Mouse (Mus musculus) layer of hippocampus, postnatal 14 days (tissue): ENCODE measurements around the gene 2010106E10Rik. TPM values are rescaled to one million over a fixed set of nuclear protein-coding genes. Genes with fewer than 3 reads are reported as not detected.

Experiments
- DNase-seq, 2 experiments: peaks; one replicate each; pipeline ENCODE4 v3.0.0; 2021 to 2022; ENCODE audit warnings: low spot score in 2 of 2, mixed read lengths in 1 of 2
- long read RNA-seq, 2 experiments: library from polyadenylated mRNA; stranded (forward); transcript quantifications; one replicate each; pipeline ENCODE4 v2.0.0; 2021
- total RNA-seq, 2 experiments: library from RNA; stranded (reverse); gene quantifications; 2 replicates each; pipeline ENCODE4 v1.2.3; 2021

The 2010106E10Rik gene
- not detected for total RNA-seq
- long read RNA-seq, experiment 1, result 0 reads
- long read RNA-seq, experiment 2, result 0 reads

DNA sequence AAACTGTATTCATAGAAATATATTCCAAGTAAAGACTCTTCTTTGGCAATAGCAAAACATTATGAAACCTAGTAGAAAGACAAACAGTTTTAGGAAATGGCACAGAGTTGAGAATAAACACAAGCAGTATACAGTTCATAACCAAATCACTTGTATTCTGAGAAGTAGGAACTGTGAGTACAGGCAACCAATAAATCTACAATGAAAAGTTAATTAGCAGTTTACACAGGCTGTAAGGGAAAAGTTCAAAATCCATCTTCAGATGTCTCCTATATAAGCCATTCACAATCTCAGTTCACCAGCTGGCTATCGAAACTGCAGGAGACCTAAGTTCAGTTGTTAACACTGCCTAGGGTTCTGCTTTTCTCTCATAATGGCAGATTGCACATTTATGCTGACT is at the start of gene 2010106E10Rik:
Gene 2010106E10Rik (plus strand): TSS at position 301 of the 400 bp plus-strand sequence.
- no peak for DNase-seq

DNA sequence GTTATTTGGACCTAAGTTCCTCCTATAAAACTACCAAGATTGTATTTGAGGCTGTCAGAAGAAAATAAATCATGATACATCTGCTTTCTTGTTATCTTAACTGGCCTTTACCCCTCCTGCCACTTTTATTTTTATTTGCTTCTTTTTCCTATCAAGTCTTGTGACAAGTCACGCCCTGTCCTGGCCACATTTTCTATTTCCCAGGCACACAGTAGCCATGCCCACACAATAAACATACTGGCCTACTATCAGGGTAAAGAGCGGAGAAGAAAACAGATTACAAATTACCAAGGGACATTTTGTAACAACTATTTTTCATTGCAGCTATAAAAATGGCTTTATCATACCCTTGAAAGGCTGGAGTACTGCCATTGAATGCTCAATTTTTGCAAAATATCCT is 10.6 kb downstream of the 2010106E10Rik start:
- DNase-seq, result no peak

DNA sequence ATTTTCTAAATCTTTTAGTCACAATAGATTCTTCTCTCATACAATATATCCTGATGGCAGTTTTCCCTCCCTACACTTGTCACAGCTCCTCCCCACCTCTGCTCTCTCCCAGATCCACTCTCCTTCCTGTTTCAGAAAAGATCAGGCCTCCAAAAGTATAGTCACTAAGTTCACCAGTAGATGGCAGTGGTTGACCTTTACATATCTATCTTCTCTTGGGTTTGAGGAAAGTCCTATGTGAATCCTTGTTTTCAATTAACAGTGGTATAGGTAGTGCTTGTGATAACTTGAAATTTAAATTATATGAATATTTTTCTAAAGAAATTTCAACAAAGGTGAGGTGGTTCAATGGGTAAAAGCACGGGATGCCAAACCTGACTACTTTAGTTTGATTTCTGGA is 29.7 kb downstream of the 2010106E10Rik start:
- peak in 1 of 2 experiments; percentile 45 for DNase-seq

DNA sequence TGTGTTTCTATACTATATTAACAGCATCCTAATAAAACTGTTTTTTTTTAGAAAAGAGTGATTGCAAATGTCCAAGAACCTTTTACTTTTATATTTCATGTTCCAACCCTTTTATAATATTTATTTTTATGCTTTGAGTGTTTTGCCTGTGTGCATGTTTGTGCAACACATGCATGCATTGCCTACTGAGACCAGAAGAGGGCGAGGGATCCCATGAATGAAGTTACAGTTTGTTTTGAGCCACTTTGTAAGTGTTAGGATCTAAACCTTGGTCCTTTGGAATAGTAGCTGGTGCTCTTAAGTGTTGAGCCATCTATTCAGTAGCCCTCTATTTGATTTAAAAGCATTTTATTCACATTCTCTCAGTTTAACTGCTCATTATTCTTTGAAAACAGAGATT is 48.0 kb downstream of the 2010106E10Rik start:
- DNase-seq, result no peak

DNA sequence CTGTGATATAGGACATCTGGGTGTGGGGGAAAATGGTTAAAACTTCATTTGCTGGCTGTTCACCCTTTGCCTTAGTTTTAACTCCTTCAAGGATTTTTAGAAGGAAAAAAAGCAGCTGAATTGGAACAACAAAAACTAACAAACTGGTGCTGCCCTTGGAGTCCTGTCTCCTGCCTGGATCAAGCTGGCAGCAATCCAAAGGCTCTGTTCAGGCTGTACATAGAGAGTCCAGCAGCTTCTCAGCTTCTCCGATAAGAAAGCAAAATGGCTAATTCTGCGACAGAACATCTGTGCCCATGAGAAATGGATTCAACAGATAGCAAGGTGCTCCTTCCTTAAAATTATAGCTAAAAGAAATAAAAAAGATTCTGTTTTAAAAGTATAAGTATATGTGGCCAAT is 72.6 kb downstream of the 2010106E10Rik start:
- DNase-seq, result no peak

DNA sequence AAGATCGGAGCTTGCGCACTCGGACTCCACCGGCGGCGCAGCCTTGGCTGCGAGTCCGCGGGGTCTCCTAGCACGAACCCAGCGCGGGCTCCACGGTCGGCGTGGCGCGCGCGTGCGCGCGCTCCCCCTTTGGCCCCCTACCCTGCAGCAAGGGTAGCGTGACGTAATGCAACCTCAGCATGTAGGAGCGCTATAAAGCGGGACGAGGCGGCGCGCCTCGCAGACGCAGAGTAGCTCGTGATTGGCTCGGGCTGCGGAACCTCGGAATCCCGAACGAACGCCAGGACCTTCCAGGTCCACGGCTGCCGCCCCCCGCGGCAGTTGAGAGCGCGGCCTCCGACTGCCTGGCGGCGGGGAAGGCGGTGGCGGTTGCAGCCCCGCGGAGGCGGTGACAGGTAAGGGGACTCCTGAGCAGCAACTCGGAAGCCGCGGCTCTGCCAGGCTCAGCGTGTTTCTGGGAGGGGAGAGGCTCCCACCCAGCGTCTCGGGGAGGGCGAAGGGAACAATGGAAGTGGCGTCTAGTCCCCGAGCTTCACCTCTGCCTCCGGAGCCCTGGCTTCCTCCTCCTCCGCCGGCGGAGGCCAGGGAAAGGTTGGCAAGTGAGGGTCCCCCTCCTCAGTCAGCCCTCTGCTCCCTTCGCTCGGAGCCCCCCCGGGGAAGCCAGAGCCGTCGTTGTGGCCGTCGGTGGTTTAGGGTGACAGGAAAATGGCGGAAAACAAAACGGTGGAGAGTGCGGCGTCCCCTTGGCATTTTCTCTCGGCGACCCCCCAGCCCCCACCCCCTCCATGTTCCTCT is 105.6 kb downstream of the 2010106E10Rik start, which contains the start of gene Zfp711:
Gene Zfp711 (plus strand): TSS at position 16 of the 795 bp plus-strand sequence.
- DNase-seq, result peak; percentile 57 to 69

DNA sequence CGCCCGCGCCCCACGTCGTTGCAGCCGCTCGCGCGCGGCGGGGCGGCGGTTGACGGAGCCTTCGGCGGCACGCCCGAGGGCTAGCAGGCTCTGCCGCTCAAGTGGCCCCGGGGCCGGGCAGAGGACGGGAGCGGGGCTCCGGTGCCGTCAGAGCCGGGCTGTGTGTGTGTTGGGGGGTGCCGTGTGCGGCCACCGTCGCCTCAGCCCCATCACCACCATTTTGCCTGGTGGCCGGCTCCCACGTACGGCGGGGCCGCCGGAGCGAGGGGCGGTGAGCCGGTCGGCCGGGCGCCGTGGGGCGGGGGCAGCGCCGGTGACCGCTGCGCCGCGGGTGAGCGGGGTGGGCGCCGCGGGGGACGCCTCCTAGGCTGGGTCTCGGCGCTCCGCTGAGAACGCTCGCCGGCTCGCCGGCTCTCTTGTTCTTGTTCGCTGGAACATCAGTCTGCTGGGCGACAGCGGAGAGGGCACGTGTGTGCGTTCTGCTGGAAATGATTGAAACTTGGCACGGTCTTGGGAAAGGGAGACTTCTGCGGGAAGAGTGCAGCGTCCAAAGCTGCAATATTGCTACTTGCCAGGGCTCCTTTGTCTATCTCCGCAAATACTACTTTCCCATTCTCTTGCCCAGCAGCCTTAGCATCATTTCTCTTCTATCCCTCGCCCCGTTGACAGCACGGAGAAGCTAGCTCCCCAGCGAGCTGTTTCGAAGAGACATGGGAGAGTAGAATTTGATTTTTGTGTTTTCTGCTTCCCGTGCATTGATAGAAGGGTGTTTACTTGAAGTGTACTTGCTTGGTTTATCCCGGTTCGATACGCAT is 106.4 kb downstream of the 2010106E10Rik start:
- DNase-seq, result peak; percentile 16 to 22

Other genes with a start within 250 kb of the 2010106E10Rik start
- gene Apool, start 183.9 kb upstream of the 2010106E10Rik start, total RNA-seq, result 1 to 10 TPM; 5.9 to 6.8 TPM
- gene Satl1, start 88.5 kb upstream of the 2010106E10Rik start, total RNA-seq, result not detected
- gene Zfp711, start 105.3 kb downstream of the 2010106E10Rik start, total RNA-seq, result 10 to 100 TPM; 14.8 to 16.7 TPM
- not detected for gene Pof1b, start 203.4 kb downstream of the 2010106E10Rik start, total RNA-seq